Mouse (Mus musculus): Measurements from ENCODE around the gene Car12.

Gene Car12

GRCm38 (mm10) chr9:66714022-66714515 is 583 bp downstream of the Car12 start:
- DNase-seq: peak; percentile 49

- DNase-seq: peak; percentile 40
Observed at GRCm38 (mm10) chr9:66715361-66715760, 1.9 kb downstream of the Car12 start.

- no peak for DNase-seq
Observed at GRCm38 (mm10) chr9:66716533-66716932, 3.0 kb downstream of the Car12 start.

GRCm38 (mm10) chr9:66720686-66721450 is 7.4 kb downstream of the Car12 start:
- DNase-seq: peak; percentile 61

GRCm38 (mm10) chr9:66722187-66722868 is 8.8 kb downstream of the Car12 start:
- DNase-seq: no peak

GRCm38 (mm10) chr9:66722869-66723272 is 9.4 kb downstream of the Car12 start:
- no peak for DNase-seq

GRCm38 (mm10) chr9:66725591-66725990 is 12.1 kb downstream of the Car12 start:
- DNase-seq: no peak

GRCm38 (mm10) chr9:66727333-66727732 is 13.8 kb downstream of the Car12 start:
- DNase-seq: no peak

GRCm38 (mm10) chr9:66730556-66730955 is 17.1 kb downstream of the Car12 start:
- DNase-seq: no peak

- no peak for DNase-seq
Observed at GRCm38 (mm10) chr9:66731284-66731683, 17.8 kb downstream of the Car12 start.

GRCm38 (mm10) chr9:66732791-66733691 is 19.6 kb downstream of the Car12 start:
- peak; percentile 54 for DNase-seq

- DNase-seq: peak; percentile 31
Observed at GRCm38 (mm10) chr9:66734568-66734967, 21.1 kb downstream of the Car12 start.

- DNase-seq: no peak
Observed at GRCm38 (mm10) chr9:66735122-66735521, 21.6 kb downstream of the Car12 start.

GRCm38 (mm10) chr9:66736016-66736415 is 22.5 kb downstream of the Car12 start:
- no peak for DNase-seq

GRCm38 (mm10) chr9:66736551-66736950 is 23.1 kb downstream of the Car12 start:
- DNase-seq: peak; percentile 66

- no peak for DNase-seq
Observed at GRCm38 (mm10) chr9:66739516-66739915, 26.0 kb downstream of the Car12 start.

GRCm38 (mm10) chr9:66744531-66744930 is 31.0 kb downstream of the Car12 start:
- DNase-seq: no peak

- DNase-seq: no peak
Observed at GRCm38 (mm10) chr9:66748390-66748789, 34.9 kb downstream of the Car12 start.

- no peak for DNase-seq
Observed at GRCm38 (mm10) chr9:66752849-66753248, 39.4 kb downstream of the Car12 start.

GRCm38 (mm10) chr9:66760991-66761390 is 47.5 kb downstream of the Car12 start:
- peak; percentile 44 for DNase-seq

GRCm38 (mm10) chr9:66768721-66769120 is 55.2 kb downstream of the Car12 start:
- peak; percentile 26 for DNase-seq

- peak; percentile 83 for DNase-seq
Observed at GRCm38 (mm10) chr9:66769275-66769674, 55.8 kb downstream of the Car12 start.

- peak; percentile 34 for DNase-seq
Observed at GRCm38 (mm10) chr9:66770701-66771100, 57.2 kb downstream of the Car12 start.

All from kidney, adult 18-20 months (tissue).